Mouse (Mus musculus) midbrain, embryonic 13.5 days (tissue): ENCODE measurements around the gene Psg20. TPM values are rescaled to one million over a fixed set of nuclear protein-coding genes. Genes with fewer than 3 reads are reported as not detected.
"Not testable (repeated sequence)": the region's sequence is repeated elsewhere in the genome, so short reads cannot be mapped to it uniquely, and the experiment has no call there.

Experiments used
- ATAC-seq: fragments of 200-750 bp; cut with Nextera tagmentation; 2 replicates; pipeline ENCODE4 v1.8.0; 2017; ENCODE audit warnings: mild to moderate bottlenecking, moderate TSS enrichment, moderate library complexity
- H3K27ac ChIP-seq: fragments of 300-500 bp; sonication (generic); 2 replicates; pipeline ENCODE4 v1.5.1; 2015; ENCODE audit warnings: inconsistent platforms, mild to moderate bottlenecking, moderate library complexity
- H3K27me3 ChIP-seq: fragments of 300-500 bp; sonication (generic); 2 replicates; pipeline ENCODE4 v1.6.1; 2015; ENCODE audit warnings: mild to moderate bottlenecking, inconsistent platforms
- H3K36me3 ChIP-seq: fragments of 300-500 bp; sonication (generic); 2 replicates; pipeline ENCODE4 v1.6.1; 2015; ENCODE audit warnings: mild to moderate bottlenecking, inconsistent platforms
- H3K4me1 ChIP-seq: fragments of 300-500 bp; sonication (generic); replicated peaks from 2 replicates; pipeline ENCODE4 v1.6.1; 2015; ENCODE audit warnings: inconsistent platforms
- H3K4me2 ChIP-seq: fragments of 300-500 bp; sonication (generic); replicated peaks from 2 replicates; pipeline ENCODE4 v1.6.1; 2015; ENCODE audit warnings: moderate library complexity, mild to moderate bottlenecking, inconsistent platforms
- H3K4me3 ChIP-seq: fragments of 300-500 bp; sonication (generic); replicated peaks from 2 replicates; pipeline ENCODE4 v1.5.1; 2015; ENCODE audit warnings: mild to moderate bottlenecking, inconsistent platforms
- H3K9ac ChIP-seq: fragments of 300-500 bp; sonication (generic); replicated peaks from 2 replicates; pipeline ENCODE4 v1.6.1; 2015; ENCODE audit warnings: mild to moderate bottlenecking, inconsistent platforms
- H3K9me3 ChIP-seq: fragments of 300-500 bp; sonication (generic); 2 replicates; pipeline ENCODE4 v1.6.1; 2016; ENCODE audit warnings: mild to moderate bottlenecking, inconsistent platforms
- WGBS: fragments of 180-500 bp; shearing (Covaris S2); methylation state at CpG from one replicate; pipeline ENCODE4 v1.1.7; 2015; 5-methylcytosine and 5-hydroxymethylcytosine counted together
- polyA plus RNA-seq: library from polyadenylated mRNA; unstranded; fragments of >200 nt; fragmentation: Nextera tagmentation; extraction: Ambion mirVana; gene quantifications from 2 replicates; pipeline ENCODE4 v1.2.1, GENCODE M21; 2015

The Psg20 gene
- polyA plus RNA-seq, 1 experiment from 2014 or later = not detected

DNA sequence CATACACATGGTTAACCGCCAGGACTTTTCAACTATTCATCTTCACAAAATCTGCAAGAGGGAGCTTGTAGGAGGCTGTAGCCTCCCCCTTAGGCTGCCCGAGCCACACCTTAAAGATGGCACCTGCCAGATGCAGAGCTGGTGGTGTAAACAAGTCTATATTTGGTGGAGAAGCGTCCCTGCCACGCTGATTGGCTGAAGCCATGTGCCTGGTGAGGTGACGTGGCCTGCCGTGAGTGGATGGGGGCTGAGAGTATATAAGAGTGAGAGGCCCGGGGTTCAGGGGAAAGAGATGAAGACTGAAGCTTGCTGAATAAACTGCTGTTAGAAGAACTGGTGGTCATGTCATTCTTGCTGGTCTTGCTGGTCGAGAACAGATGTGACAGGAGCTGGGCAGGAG lies 59.1 kb downstream of the Psg20 start:
- not testable (repeated sequence) for H3K27ac ChIP-seq, H3K4me2 ChIP-seq, H3K9me3 ChIP-seq, ATAC-seq, H3K27me3 ChIP-seq, H3K36me3 ChIP-seq, H3K4me3 ChIP-seq, H3K4me1 ChIP-seq, H3K9ac ChIP-seq
- WGBS = 83% methylated on average over 8 of the region's 8 CpGs

Other genes starting within 250 kb of the Psg20 start
- gene Psg26, start 202.0 kb downstream of the Psg20 start, polyA plus RNA-seq = not detected in 2 replicates
- gene Psg25, start 153.9 kb downstream of the Psg20 start, polyA plus RNA-seq = not detected in 2 replicates
- gene Psg27, start 118.9 kb downstream of the Psg20 start, polyA plus RNA-seq = not detected in 2 replicates
- not detected in 2 replicates for gene Psg23, start 69.7 kb downstream of the Psg20 start, polyA plus RNA-seq
- not detected in 2 replicates for gene Psg21, start 29.5 kb downstream of the Psg20 start, polyA plus RNA-seq
- not detected in 2 replicates for gene Psg22, start 31.9 kb upstream of the Psg20 start, polyA plus RNA-seq
- gene Psg19, start 112.3 kb upstream of the Psg20 start, polyA plus RNA-seq = not detected in 2 replicates
- gene Psg17, start 135.4 kb upstream of the Psg20 start, polyA plus RNA-seq = not detected in 2 replicates
- gene Mill2, start 153.8 kb upstream of the Psg20 start, polyA plus RNA-seq = 0.40 and 0.44 TPM in 2 replicates
- 9.2 and 12.8 TPM in 2 replicates for gene Pglyrp1, start 185.1 kb upstream of the Psg20 start, polyA plus RNA-seq
- gene Ccdc61, start 224.2 kb upstream of the Psg20 start, polyA plus RNA-seq = 20.0 and 23.6 TPM in 2 replicates
- gene Nova2, start 239.7 kb upstream of the Psg20 start, polyA plus RNA-seq = 16.5 and 18.6 TPM in 2 replicates